Mouse (Mus musculus): Measurements from ENCODE around the gene Ascc3.

The Ascc3 gene

DNA sequence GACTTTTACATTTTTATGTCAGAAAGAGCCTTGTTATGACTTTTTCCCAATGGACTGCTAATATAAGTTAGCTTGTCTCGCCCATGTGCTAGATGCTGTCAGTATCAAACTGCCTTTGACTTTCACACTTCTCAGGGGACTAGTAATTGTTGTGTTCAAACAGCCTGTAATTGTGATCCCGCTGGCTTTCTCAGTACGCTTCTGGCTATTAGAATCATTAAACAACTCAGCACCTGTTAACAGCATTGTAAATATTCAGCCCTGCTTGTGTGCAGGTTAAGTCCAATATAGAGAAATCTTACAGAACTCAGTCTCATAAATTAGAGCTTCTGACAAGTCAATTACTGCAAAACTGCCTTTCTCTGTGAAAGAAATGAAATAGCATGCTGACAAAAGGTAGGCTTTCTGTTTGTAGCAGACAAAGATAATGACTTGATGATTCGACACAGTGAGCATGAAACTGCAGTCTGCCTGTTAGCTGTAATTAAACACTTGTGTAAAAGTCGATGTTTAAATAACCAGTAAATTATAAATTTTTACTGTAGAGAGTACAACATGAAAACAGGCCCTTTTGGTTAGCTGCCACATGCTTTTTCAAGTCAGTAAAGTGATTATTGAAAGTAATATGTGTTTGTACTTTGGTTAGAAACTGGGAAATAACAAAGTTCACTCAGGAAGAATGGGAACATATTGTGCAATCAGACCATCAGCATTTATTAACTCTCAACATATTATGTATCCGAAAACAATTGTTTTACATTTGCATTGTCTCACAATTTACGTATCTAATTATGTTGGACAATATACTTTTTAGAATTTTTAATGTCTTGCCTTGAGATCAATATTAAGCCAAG is 171.2 kb downstream of the Ascc3 start:
- DNase-seq: no peak

DNA sequence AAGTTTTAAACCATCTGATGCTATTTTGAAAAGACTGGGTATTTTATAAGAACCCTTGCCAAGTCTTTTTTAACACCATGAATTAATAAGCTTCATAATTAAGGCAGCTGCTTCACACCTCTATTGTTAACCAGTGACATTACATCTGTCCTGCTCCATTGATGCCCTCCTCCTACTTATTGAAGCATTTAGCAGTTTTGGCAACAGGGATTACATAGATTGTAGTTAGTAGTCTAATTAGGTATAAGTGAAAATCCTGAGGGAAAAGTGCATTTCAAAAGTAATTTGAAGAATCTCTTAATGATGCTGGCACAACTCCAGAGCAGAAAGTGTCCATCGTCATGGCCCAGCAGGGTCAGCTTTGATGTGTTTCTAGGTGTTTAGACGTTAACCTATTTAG is 180.3 kb downstream of the Ascc3 start:
- DNase-seq: no peak

DNA sequence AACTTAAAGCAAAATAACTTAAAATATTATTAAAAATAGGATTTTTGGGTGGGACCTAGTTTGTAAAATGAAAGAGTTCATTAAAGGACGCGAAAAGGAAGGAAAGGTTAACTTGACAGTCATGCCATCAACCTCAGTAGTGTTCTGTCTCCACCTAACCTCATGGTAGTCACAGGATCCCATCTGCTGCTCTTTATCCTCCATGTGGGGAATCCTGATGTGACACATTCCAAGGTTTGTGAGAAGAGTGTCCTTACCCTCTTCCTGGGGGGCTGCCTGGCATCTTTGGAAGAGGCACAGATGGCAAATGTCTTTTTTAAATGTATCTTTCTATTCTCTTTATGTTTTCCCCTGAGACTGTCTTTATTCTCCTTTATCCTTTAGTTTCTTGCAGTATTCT is 181.4 kb downstream of the Ascc3 start:
- no peak for DNase-seq

DNA sequence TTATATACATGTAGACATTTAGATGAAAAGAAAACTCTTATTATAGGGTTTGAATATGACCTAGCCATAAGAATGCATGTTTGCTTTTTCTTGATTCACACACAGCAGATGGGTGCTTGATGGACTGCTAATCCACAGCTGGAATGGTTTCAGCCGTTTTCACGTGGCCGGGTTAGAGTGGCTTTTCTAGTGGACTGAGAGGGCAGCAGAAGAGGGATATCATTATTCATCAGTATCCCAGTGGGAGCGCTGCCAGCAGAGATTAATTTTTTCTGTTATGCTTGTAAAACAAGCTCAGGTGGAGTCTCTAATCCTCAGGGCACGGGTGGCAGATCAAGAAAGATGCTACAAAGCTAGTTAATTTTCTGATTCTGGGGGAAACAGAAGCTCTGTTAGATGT is 200.4 kb downstream of the Ascc3 start:
- DNase-seq: peak; percentile 1

DNA sequence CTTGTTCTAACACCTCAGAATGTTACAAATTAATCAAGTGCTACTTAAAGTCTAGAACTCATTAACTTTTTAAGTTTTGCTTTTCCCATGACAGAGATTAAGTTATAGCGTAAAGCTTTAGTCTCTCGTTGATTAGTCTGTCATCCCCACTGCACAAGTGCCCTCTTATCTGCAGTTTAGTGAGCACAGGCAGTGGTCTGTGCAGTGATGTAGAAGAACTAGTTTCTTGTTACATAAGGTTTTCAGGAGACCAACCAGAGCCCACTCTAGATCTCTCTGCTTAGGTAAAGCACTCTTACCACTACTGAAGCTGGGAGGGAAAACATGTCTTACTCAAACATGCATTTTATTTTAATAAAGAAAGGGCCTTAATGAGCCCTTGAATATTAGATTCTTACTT is 209.1 kb downstream of the Ascc3 start:
- no peak for DNase-seq

GRCm38 (mm10) chr10:50802380-50802779 is 209.9 kb downstream of the Ascc3 start:
- no peak for DNase-seq

GRCm38 (mm10) chr10:50806166-50806565 is 213.7 kb downstream of the Ascc3 start:
- no peak for DNase-seq

DNA sequence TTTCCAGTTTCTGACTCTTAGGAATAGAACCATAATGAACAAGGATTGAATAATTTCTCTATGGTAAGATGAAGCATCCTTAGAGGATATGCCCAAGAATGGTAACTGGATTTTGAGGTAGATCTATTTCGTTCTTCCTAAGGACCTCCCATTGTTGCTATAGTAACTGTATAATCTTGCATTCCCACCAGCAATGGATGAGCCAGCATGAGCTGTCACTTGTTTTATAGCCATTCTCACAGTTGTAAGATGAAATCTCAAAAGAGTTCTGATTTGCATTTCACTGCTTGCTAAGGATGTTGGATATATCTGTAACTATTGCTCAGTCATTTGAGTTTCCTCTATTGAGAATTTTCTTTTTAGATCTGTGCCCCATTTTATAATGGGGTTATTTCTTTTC is 229.9 kb downstream of the Ascc3 start:
- DNase-seq: no peak

GRCm38 (mm10) chr10:50826829-50827228 is 234.4 kb downstream of the Ascc3 start:
- DNase-seq: no peak

DNA sequence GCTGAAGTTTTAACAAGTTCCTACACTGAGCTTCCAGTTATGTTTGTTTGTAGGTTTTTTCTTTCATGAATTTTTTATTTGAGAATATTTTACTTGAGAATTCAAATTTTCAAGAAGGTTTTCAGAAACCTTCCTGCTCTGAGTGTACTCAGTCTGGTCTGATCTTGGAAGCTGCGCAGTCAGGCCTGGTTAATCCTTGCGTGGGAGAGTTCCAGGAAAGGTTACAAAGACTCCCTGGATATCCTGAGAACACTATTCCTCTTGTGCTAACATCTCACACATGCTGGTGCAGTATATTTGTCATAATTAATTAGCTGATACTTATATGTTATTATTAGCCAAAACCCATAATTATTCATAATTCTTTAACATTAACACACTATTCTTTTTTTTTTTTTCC is 242.1 kb downstream of the Ascc3 start:
- DNase-seq: no peak

- no peak for DNase-seq
These were observed 250.9 kb downstream of the Ascc3 start for GRCm38 (mm10) chr10:50843363-50843762.

DNA sequence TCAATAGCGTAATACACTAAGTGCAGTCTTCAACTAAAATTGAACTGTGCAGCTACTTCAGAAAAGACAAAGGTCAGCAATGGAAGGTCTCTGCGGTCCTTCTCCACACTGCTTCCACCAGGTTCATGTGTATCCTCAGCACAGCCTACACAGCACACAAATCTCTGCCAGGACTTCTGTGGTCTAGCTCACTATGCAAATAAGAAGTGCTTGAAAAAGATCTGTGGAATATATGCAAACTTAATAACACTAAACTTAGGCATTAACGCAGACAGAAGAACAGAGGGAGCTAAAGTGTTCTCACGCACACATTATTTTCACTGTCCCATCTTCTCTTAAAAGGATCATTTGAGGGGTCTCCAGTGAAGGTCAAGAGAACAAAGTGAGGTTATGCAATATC is 275.7 kb downstream of the Ascc3 start:
- DNase-seq: no peak

- no peak for DNase-seq
These were observed 284.5 kb downstream of the Ascc3 start for GRCm38 (mm10) chr10:50876952-50877351.

GRCm38 (mm10) chr10:50881476-50882069 is 289.1 kb downstream of the Ascc3 start:
- no peak for DNase-seq

GRCm38 (mm10) chr10:50882366-50882765 is 289.9 kb downstream of the Ascc3 start:
- no peak for DNase-seq

- no peak for DNase-seq
These were observed 293.8 kb downstream of the Ascc3 start for GRCm38 (mm10) chr10:50886305-50886704.

DNA sequence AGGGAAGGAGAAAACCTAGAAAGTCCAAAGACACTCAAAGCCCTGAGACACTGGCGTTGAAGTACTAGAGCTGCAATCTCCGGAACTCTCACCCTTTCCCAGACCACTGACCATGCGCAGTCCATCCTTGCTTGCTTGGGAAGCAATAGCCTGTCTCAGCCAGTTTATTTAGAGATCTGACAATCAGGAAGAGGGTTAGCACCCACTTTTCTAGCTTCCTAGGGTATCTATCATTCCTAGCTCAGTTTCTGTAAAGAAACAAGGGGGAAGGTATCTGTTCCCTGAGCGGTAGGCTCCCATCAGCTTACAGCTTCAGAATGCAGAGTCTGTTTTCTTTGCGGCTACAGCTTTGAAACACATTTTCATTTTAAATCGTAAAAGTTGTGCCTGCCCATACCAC is 298.2 kb downstream of the Ascc3 start:
- DNase-seq: no peak

GRCm38 (mm10) chr10:50891876-50892711 is 299.6 kb downstream of the Ascc3 start:
- DNase-seq: no peak

DNA sequence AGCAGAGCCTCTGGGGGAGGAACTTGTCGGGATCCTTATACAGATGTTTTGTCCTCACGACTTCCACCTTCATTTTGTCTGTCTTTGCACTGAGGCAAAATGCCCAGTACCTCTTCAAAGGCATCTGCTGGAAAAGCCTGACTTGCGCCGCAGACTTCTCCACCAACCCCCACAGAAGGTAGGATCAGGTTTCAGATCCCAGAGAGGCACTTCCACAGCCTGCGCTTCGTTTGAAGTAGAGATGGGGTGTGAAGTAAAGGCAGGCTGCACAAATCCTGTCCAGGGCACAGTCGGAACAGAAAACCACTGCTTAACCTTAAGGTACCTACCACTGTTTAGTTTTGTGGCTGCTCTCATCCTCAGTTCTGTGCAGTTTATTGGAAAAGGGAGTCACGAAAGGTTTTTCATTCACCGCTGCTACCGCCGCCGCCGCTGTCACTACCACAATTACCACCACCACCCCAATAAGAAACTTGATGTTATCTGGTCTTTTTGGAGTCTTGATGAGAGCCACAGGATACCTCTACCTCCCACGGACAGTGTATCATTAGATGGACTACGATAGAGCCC is 300.4 kb downstream of the Ascc3 start:
- no peak for DNase-seq

DNA sequence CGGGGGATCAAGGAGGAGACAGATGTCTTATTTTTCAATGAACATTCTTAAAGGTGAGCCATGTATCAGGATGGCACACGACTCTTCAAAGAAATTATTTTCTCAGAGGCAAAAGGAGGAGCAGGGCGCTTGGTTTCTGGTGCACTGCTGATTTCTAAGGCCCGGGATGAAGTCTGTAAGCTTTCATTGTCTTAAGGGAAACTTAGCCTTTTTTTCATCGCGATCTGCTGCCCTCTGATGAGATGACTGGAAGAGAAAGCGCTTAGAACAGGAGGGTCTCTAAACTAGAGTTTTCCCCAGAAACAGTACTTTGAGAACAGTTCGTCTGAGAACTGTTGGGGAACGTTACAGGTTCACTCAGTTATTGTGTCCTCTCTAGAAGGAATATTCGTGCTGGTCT is 301.1 kb downstream of the Ascc3 start:
- no peak for DNase-seq

GRCm38 (mm10) chr10:50894170-50894991 is 301.9 kb downstream of the Ascc3 start, which contains the start of gene Sim1:
Gene Sim1, plus strand, starts transcription at chr10:50894754.
- peak; percentile 72 for DNase-seq

GRCm38 (mm10) chr10:50895091-50895790 is 302.8 kb downstream of the Ascc3 start:
- DNase-seq: peak; percentile 23
